Mouse (Mus musculus) CH12.LX (cell line): ENCODE results near the gene Fndc5.

Experiments
- CHD2 ChIP-seq: IDR thresholded peaks from 2 replicates; pipeline ENCODE4 v1.6.1; 2011; ENCODE audit warnings: low read length, improper control_type of control experiment
- CTCF ChIP-seq, 2 experiments: IDR thresholded peaks in 1 of 2; conservative IDR thresholded peaks in 1 of 2; 2 replicates each; pipeline ENCODE4 v1.5.1; 2011 to 2012; ENCODE audit warnings: low read depth in 2 of 2, low read length in 2 of 2, improper control_type of control experiment in 1 of 2, inconsistent platforms in 1 of 2, mild to moderate bottlenecking in 1 of 2, moderate library complexity in 1 of 2
- JUND ChIP-seq: conservative IDR thresholded peaks from 2 replicates; pipeline ENCODE4 v1.6.1; 2011; ENCODE audit warnings: low read depth, low read length, improper control_type of control experiment
- USF1 ChIP-seq: IDR thresholded peaks from 2 replicates; pipeline ENCODE4 v1.6.1; 2014; ENCODE audit warnings: low read depth, mild to moderate bottlenecking, inconsistent platforms, low read length, improper control_type of control experiment
- ZMIZ1 ChIP-seq: IDR thresholded peaks from 2 replicates; pipeline ENCODE4 v1.6.1; 2012; ENCODE audit warnings: low read depth, mild to moderate bottlenecking, inconsistent platforms, low read length, improper control_type of control experiment

GRCm38 (mm10) chr4:129161581-129162255, 24.9 kb downstream of the Fndc5 start:
- TF ChIP-seq CTCF (conservative IDR thresholded peaks at IDR 0.05 in 1 of 2, IDR thresholded peaks at IDR 0.05 in 1 of 2; ENCODE audit: low read depth in 2 of 2, low read length in 2 of 2), result no peak
- no peak for TF ChIP-seq ZMIZ1
- no peak for TF ChIP-seq JUND
- TF ChIP-seq USF1, result no peak
- no peak for TF ChIP-seq CHD2
